Mouse (Mus musculus): ENCODE data around the gene Dab2ip. TPM values are rescaled to one million over a fixed set of nuclear protein-coding genes. Genes with fewer than 3 reads are reported as not detected.

Dab2ip gene
- polyA plus RNA-seq, 1 experiment from 2014 or later: 44.8 TPM

Other genes with a start within 250 kb of the Dab2ip start
- gene Stom, start 221.3 kb upstream of the Dab2ip start, polyA plus RNA-seq (2014; fragmentation: Nextera tagmentation; extraction: Ambion mirVana): 61.2 and 66.1 TPM in 2 replicates
- gene 4930568D16Rik, start 190.5 kb upstream of the Dab2ip start, polyA plus RNA-seq (2014; fragmentation: Nextera tagmentation; extraction: Ambion mirVana): not detected in 2 replicates
- not detected in 2 replicates for gene 4930402F06Rik, start 161.1 kb upstream of the Dab2ip start, polyA plus RNA-seq (2014; fragmentation: Nextera tagmentation; extraction: Ambion mirVana)
- 23.5 and 27.1 TPM in 2 replicates for gene Ggta1, start 95.0 kb upstream of the Dab2ip start, polyA plus RNA-seq (2014; fragmentation: Nextera tagmentation; extraction: Ambion mirVana)

Measured in stomach, embryonic 14.5 days (tissue).